Mouse (Mus musculus) intestine, embryonic 15.5 days (tissue): ENCODE data around the gene Nlrc5. TPM values are rescaled to one million over a fixed set of nuclear protein-coding genes. Genes with fewer than 3 reads are reported as not detected.

Experiments used
- ATAC-seq: fragments of 200-750 bp; cut with Nextera tagmentation; 2 replicates; pipeline ENCODE4 v1.8.0; 2017; ENCODE audit warnings: moderate TSS enrichment, moderate library complexity
- H3K27ac ChIP-seq: fragments of 300-500 bp; sonication (generic); 2 replicates; pipeline ENCODE4 v1.5.1; 2015; ENCODE audit warnings: mild to moderate bottlenecking, inconsistent platforms
- H3K27me3 ChIP-seq: fragments of 300-500 bp; sonication (generic); replicated peaks from 2 replicates; pipeline ENCODE4 v1.6.1; 2015; ENCODE audit warnings: inconsistent platforms
- H3K36me3 ChIP-seq: fragments of 300-500 bp; sonication (generic); 2 replicates; pipeline ENCODE4 v1.6.1; 2015; ENCODE audit warnings: inconsistent platforms
- H3K4me1 ChIP-seq: fragments of 300-500 bp; sonication (generic); replicated peaks from 2 replicates; pipeline ENCODE4 v1.6.1; 2015; ENCODE audit warnings: inconsistent platforms
- H3K4me2 ChIP-seq: fragments of 300-500 bp; sonication (generic); replicated peaks from 2 replicates; pipeline ENCODE4 v1.6.1; 2015; ENCODE audit warnings: mild to moderate bottlenecking, inconsistent platforms
- H3K4me3 ChIP-seq: fragments of 300-500 bp; sonication (generic); replicated peaks from 2 replicates; pipeline ENCODE4 v1.5.1; 2015; ENCODE audit warnings: inconsistent platforms
- H3K9ac ChIP-seq: fragments of 300-500 bp; sonication (generic); 2 replicates; pipeline ENCODE4 v1.6.1; 2015; ENCODE audit warnings: inconsistent platforms
- H3K9me3 ChIP-seq: fragments of 300-500 bp; sonication (generic); 2 replicates; pipeline ENCODE4 v1.6.1; 2016; ENCODE audit warnings: inconsistent platforms
- WGBS: fragments of 180-500 bp; shearing (Covaris S2); methylation state at CpG from one replicate; pipeline ENCODE4 v1.1.7; 2015; 5-methylcytosine and 5-hydroxymethylcytosine counted together
- polyA plus RNA-seq: library from polyadenylated mRNA; unstranded; fragments of >200 nt; fragmentation: Nextera tagmentation; extraction: Ambion mirVana; gene quantifications from 2 replicates; pipeline ENCODE4 v1.2.1, GENCODE M21; 2015

Nlrc5 gene
- polyA plus RNA-seq, 1 experiment from 2014 or later: 0.21 TPM

DNA sequence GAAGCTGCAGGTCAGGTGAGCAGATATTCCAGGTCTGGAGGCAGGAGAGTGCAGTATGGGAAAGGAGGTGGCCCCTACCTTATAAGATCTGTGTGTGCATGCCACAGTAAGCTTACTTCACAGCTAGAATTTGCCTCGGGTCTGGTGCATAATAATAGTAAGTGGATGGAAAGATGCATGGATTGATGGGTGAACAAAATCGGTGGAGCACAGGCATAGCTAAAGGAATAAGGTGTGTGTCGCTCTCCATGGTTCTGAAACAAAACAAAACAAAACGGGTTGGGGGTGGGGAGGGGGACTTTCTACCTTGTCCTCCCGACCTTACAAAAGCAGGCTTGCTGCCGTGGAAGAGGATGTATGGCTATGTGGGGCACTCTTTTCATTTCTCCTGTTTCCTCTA, 47.9 kb downstream of the Nlrc5 start:
- H3K27me3 ChIP-seq: no peaks in the 10 kb centered on the region; the same call in 1 of the 2 replicates
- H3K9ac ChIP-seq: no peak overlapping the region
- no peak overlapping the region for H3K27ac ChIP-seq
- no peaks in the 10 kb centered on the region for H3K4me1 ChIP-seq
- no peaks in the 10 kb centered on the region for H3K9me3 ChIP-seq
- 5% methylated on average over 6 of the region's 6 CpGs for WGBS
- no peak overlapping the region for H3K4me3 ChIP-seq
- no peak overlapping the region for H3K4me2 ChIP-seq
- ATAC-seq: no peak
- H3K36me3 ChIP-seq: no peaks in the 10 kb centered on the region

DNA sequence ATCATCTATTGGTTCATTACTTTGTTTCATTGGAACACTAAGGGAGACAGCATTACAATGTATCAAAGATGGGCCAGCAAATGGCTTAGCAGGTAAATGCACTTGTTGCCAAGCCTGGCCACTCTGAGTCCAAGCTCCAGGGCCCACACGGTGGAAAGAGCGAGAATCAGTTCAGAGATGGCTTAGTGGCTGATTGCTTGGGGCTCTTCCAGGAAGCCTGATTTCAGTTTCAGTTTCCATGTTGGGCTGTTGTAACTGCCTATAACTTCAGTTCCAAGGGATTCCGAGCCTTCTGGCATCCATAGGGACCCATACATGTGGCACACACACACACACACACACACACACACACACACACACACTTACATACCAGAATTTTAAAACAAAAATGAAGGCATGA, 51.1 kb downstream of the Nlrc5 start:
- no peak overlapping the region for H3K4me3 ChIP-seq
- H3K36me3 ChIP-seq: no peaks in the 10 kb centered on the region
- H3K27ac ChIP-seq: no peak overlapping the region
- no peaks in the 10 kb centered on the region for H3K9me3 ChIP-seq
- H3K27me3 ChIP-seq: no peaks in the 10 kb centered on the region
- 73% methylated on average over 3 of the region's 3 CpGs for WGBS
- no peak overlapping the region for H3K9ac ChIP-seq
- H3K4me1 ChIP-seq: no peaks in the 10 kb centered on the region
- H3K4me2 ChIP-seq: no peak overlapping the region
- ATAC-seq: no peak

DNA sequence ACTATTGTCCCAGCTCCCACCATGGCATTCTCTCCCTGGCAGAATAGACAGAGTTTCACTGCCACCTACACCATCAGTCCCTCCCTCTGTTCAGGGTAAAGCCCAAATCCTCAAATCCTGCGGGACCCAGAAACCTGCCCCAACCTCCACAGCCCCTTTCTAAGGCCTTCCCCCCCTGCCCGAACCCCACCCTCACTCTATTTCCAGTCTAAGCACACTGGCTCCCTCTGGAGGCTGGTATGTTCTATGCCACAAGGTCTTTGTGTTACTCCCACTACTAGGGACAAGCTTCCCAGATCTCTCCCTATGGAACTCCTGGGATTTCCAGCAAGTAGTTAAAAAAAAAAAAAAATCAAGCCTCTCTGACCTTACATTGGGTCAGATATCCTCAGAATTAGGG, 51.7 kb downstream of the Nlrc5 start:
- H3K4me3 ChIP-seq: no peak overlapping the region
- no peak overlapping the region for H3K27ac ChIP-seq
- H3K27me3 ChIP-seq: no peaks in the 10 kb centered on the region
- H3K36me3 ChIP-seq: no peaks in the 10 kb centered on the region
- H3K4me2 ChIP-seq: no peak overlapping the region
- H3K9me3 ChIP-seq: no peaks in the 10 kb centered on the region
- no peak for ATAC-seq
- H3K9ac ChIP-seq: no peak overlapping the region
- H3K4me1 ChIP-seq: no peaks in the 10 kb centered on the region
- WGBS: 24% methylated on average over 2 of the region's 2 CpGs

GRCm38 (mm10) chr8:94488016-94488415, 53.9 kb downstream of the Nlrc5 start:
- Histone ChIP-seq H3K9me3 (no peaks in the 10 kb centered on the region), H3K9ac (no peak overlapping the region), H3K27ac (no peak overlapping the region), H3K4me2 (no peak overlapping the region), H3K36me3 (no peaks in the 10 kb centered on the region), H3K27me3 (no peaks in the 10 kb centered on the region), H3K4me1 (0 out of 2 replicates have a peak, but pooled peaks cover 3% of the 10 kb centered on the region), H3K4me3 (no peak overlapping the region)
- no peak for ATAC-seq
- WGBS: 55% methylated on average over 2 of the region's 2 CpGs

DNA sequence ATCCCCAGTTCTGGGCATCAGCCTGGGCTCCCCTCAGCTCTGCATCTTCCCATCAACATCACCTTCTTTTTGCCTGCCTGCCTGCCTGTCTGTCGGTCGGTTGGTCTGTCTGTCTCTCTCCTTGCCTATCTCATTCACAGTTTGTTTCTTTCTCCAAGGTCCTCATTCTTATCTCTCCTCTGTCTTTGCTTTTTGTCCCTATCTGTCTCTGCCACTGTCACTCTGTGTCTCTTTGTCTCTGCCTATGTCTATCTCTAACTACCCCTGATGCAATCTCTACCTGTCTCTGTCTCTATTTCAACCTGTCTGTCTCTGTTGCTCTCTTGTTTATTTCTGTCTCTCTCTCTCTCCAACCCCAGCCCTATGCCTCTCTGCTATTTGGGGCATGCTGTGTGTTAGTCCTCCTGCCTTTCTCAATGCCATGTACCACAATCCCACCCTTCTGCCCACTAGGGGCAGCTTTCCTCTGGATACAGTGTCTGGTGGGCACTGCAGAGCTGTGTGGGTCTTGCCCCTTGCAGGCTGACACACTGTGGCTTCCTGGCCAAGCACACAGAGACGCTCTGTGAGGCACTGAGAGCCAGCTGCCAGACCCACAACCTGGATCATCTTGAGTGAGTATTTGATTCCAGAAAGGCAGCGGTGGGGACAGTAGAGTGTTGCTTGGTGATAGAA, 55.8 kb downstream of the Nlrc5 start:
- no peaks in the 10 kb centered on the region for H3K9me3 ChIP-seq
- no peaks in the 10 kb centered on the region for H3K27me3 ChIP-seq
- H3K4me1 ChIP-seq: 0 out of 2 replicates have a peak, but pooled peaks cover 3% of the 10 kb centered on the region
- no peak overlapping the region for H3K4me2 ChIP-seq
- no peak overlapping the region for H3K9ac ChIP-seq
- WGBS: 54% methylated on average over 4 of the region's 4 CpGs
- no peak overlapping the region for H3K4me3 ChIP-seq
- no peak overlapping the region for H3K27ac ChIP-seq
- no peak for ATAC-seq
- H3K36me3 ChIP-seq: no peaks in the 10 kb centered on the region

DNA sequence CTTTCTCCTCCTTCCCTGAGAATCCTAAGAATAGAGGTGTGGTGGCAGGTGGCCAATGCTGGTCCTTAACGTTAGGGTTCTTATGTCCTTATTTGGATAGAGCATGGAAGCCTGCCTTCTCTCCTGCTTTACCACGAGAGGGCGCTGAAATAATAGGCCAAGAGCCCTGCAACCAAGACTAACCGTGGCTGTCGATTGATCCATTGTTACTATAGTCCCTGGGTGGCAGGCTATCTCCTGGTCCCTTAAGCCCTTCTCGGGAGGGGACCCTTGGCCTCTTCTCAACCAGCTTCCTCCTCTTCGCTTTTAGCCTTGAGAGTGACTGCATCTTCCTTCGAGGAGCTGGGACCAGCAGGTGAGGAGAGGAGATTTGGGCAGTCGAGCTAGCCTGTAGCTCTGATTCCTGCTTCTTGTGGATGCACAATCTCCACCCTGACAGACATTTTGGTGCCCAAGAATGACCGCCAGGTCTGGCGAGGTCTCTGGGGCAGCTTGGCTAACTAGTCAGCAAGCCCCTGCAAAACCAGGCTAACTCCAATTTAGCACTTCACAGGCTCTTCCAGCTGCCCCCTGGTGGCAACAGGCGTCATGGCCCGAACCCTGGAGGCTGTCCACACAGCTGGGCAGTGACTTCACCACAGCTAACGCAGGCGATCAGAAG, 58.0 kb downstream of the Nlrc5 start:
- Histone ChIP-seq H3K4me3 (peak overlapping the region; percentile 22; the same call in 1 of the 2 replicates), H3K9me3 (no peaks in the 10 kb centered on the region), H3K9ac (no peak overlapping the region; the same call in 1 of the 2 replicates), H3K27ac (no peak overlapping the region), H3K36me3 (no peaks in the 10 kb centered on the region), H3K4me2 (peak overlapping the region; percentile 60), H3K27me3 (no peaks in the 10 kb centered on the region), H3K4me1 (0 out of 2 replicates have a peak, but pooled peaks cover 3% of the 10 kb centered on the region)
- ATAC-seq: peak; percentile 92
- WGBS: 5% methylated on average over 15 of the region's 15 CpGs

DNA sequence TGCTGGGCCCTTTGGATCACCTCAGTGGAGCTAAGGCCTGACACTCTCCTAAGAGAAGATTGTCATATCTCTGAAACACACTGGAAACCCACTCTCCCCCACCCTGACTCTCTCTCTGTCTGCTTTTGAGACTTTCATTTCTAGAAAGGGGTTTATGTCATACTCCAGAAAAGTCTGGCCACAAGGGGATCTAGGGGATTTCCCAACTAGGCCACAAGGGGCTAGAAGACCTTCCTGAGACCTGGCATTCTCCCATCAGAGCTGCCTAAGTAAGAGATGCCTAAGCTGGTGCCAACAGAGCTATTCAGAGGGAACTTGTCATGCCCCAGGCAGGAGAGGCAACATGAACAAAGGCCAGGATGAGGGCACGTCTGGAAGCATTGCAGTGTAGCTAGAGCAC, 59.1 kb downstream of the Nlrc5 start:
- Histone ChIP-seq H3K9ac (no peak overlapping the region), H3K27ac (no peak overlapping the region), H3K4me3 (no peak overlapping the region), H3K4me1 (0 out of 2 replicates have a peak, but pooled peaks cover 3% of the 10 kb centered on the region), H3K4me2 (no peak overlapping the region), H3K27me3 (no peaks in the 10 kb centered on the region), H3K36me3 (no peaks in the 10 kb centered on the region), H3K9me3 (no peaks in the 10 kb centered on the region)
- WGBS: 38% methylated on average over 1 of the region's 1 CpGs
- no peak for ATAC-seq

DNA sequence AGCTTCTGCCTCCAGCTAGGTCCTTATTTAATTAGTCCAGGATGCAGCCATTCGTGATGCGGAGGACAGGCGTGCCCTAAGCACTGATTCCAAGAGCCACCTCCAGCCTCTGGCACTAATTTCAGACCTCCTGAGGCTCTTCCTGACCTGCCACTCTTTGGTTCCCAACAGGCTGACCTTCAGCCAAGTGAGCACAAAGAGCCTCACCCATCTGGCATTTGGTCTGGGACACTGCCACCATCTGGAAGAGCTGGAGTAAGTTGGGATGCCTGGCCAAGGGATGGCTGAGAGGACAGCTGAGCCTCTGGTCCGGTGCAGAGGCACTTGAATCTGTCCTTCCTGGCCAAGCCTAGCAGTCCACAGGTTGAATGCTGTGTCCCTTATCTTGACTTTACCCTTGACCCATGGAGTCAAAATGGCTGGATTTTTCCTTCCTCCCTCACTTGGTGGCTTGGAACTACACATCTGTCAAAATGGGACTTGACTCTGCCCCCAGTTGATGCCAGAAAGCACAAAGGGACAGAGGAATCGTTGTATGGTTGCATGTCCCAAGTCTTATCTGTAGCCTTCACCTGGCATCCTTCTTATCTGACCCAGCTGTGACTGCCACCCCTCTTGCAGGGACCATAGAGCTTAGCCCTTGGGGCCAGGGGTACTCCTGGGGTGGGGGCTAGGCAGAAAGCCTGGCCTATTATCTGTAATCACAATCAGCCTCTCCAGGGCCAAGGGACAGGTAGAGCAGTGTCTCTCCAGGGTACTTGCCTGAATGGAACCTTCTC, 81.5 kb downstream of the Nlrc5 start:
- Histone ChIP-seq H3K9ac (no peak overlapping the region), H3K27me3 (0 out of 2 replicates have a peak, but pooled peaks cover 3% of the 10 kb centered on the region), H3K9me3 (no peaks in the 10 kb centered on the region), H3K36me3 (no peaks in the 10 kb centered on the region), H3K4me1 (no peaks in the 10 kb centered on the region), H3K4me3 (no peak overlapping the region), H3K27ac (no peak overlapping the region), H3K4me2 (no peak overlapping the region)
- ATAC-seq: no peak
- 72% methylated on average over 5 of the region's 5 CpGs for WGBS

- Histone ChIP-seq H3K4me3 (no peak overlapping the region), H3K9me3 (no peaks in the 10 kb centered on the region), H3K4me1 (no peaks in the 10 kb centered on the region), H3K36me3 (no peaks in the 10 kb centered on the region), H3K27ac (no peak overlapping the region), H3K27me3 (0 out of 2 replicates have a peak, but pooled peaks cover 3% of the 10 kb centered on the region), H3K9ac (no peak overlapping the region), H3K4me2 (no peak overlapping the region)
- 13% methylated on average over 1 of the region's 1 CpGs for WGBS
- no peak for ATAC-seq
Observed at GRCm38 (mm10) chr8:94516209-94516593, 82.0 kb downstream of the Nlrc5 start.

DNA sequence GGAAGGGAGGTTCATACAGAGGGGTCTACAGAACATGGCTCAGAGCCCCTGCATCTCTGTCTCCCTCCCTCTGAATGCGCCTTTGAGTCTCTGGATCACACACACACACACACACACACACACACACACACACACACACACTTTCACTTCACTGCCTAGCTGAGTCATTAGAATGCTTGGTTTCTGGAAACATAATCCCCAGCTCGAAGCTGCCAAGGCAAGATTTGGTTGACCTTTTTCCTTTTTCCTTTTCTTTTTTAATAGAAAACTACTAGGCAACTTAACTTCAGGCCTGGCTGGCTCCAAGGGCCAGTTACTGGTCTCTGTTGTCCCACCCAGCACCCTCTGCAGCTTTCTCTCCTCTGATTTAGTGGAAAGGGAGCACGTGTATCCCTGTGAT, 82.6 kb downstream of the Nlrc5 start:
- Histone ChIP-seq H3K27ac (no peak overlapping the region), H3K27me3 (0 out of 2 replicates have a peak, but pooled peaks cover 3% of the 10 kb centered on the region), H3K9ac (no peak overlapping the region), H3K4me1 (no peaks in the 10 kb centered on the region), H3K36me3 (no peaks in the 10 kb centered on the region), H3K9me3 (no peaks in the 10 kb centered on the region), H3K4me2 (no peak overlapping the region), H3K4me3 (no peak overlapping the region)
- no peak for ATAC-seq
- WGBS: 49% methylated on average over 2 of the region's 3 CpGs

DNA sequence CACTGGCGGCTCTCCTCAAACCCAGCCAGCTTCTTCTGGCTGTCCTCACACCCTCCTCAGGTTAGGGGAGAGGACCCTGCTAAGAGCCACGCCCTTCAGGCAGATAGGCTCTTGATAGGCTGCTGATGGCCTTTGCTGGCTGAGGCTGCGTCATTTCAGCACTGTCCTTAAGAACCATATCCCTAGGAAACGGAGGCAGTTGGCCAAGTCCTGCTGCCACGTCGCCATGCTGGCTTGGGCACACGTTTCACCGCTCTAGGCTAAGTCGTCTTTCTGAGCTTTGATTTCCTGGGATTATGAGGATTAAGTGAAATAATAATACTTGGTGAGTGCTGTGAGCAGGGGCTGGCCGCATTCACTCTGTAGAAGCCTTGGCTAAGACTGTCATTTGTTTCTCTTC, 84.2 kb downstream of the Nlrc5 start:
- no peaks in the 10 kb centered on the region for H3K36me3 ChIP-seq
- H3K27ac ChIP-seq: no peak overlapping the region
- ATAC-seq: no peak
- H3K4me3 ChIP-seq: no peak overlapping the region
- no peak overlapping the region for H3K4me2 ChIP-seq
- WGBS: 67% methylated on average over 10 of the region's 10 CpGs
- H3K27me3 ChIP-seq: 0 out of 2 replicates have a peak, but pooled peaks cover 3% of the 10 kb centered on the region
- H3K9me3 ChIP-seq: no peaks in the 10 kb centered on the region
- H3K9ac ChIP-seq: no peak overlapping the region
- no peaks in the 10 kb centered on the region for H3K4me1 ChIP-seq

- Histone ChIP-seq H3K27me3 (0 out of 2 replicates have a peak, but pooled peaks cover 3% of the 10 kb centered on the region), H3K27ac (no peak overlapping the region), H3K9me3 (no peaks in the 10 kb centered on the region), H3K4me2 (no peak overlapping the region), H3K9ac (no peak overlapping the region), H3K36me3 (no peaks in the 10 kb centered on the region), H3K4me3 (no peak overlapping the region), H3K4me1 (no peaks in the 10 kb centered on the region)
- 93% methylated on average over 5 of the region's 5 CpGs for WGBS
- ATAC-seq: no peak
Observed at GRCm38 (mm10) chr8:94519021-94519420, 84.9 kb downstream of the Nlrc5 start.
